Mouse (Mus musculus) kidney, embryonic 14.5 days (tissue): Measurements from ENCODE around the gene Ssc4d. TPM values are rescaled to one million over a fixed set of nuclear protein-coding genes. Genes with fewer than 3 reads are reported as not detected.

Source experiments
- ATAC-seq: fragments of 200-750 bp; cut with Nextera tagmentation; 2 replicates; pipeline ENCODE4 v1.8.0; 2017; ENCODE audit warnings: moderate number of reproducible peaks, mild to moderate bottlenecking, moderate TSS enrichment, moderate library complexity; ENCODE audit not compliant: low FRiP score, low TSS enrichment
- H3K27ac ChIP-seq: fragments of 300-500 bp; sonication (generic); 2 replicates; pipeline ENCODE4 v1.5.1; 2014; ENCODE audit warnings: low read depth, mild to moderate bottlenecking, low read length, moderate library complexity, mixed read lengths
- H3K27me3 ChIP-seq: fragments of 300-500 bp; sonication (generic); 2 replicates; pipeline ENCODE4 v1.6.1; 2014; ENCODE audit warnings: mild to moderate bottlenecking, low read length; ENCODE audit not compliant: control insufficient read depth, insufficient read depth
- H3K36me3 ChIP-seq: fragments of 300-500 bp; sonication (generic); 2 replicates; pipeline ENCODE4 v1.6.1; 2014; ENCODE audit warnings: low read length, mixed read lengths; ENCODE audit not compliant: control insufficient read depth, insufficient read depth
- H3K4me1 ChIP-seq: fragments of 300-500 bp; sonication (generic); 2 replicates; pipeline ENCODE4 v1.6.1; 2014; ENCODE audit warnings: low read length, mixed read lengths; ENCODE audit not compliant: control insufficient read depth, insufficient read depth
- H3K4me2 ChIP-seq: fragments of 300-500 bp; sonication (generic); replicated peaks from 2 replicates; pipeline ENCODE4 v1.6.1; 2014; ENCODE audit warnings: low read depth, mild to moderate bottlenecking, low read length
- H3K4me3 ChIP-seq: fragments of 300-500 bp; sonication (generic); 2 replicates; pipeline ENCODE4 v1.5.1; 2014; ENCODE audit warnings: mild to moderate bottlenecking, low read length
- H3K9ac ChIP-seq: fragments of 300-500 bp; sonication (generic); 2 replicates; pipeline ENCODE4 v1.6.1; 2014; ENCODE audit warnings: low read depth, mild to moderate bottlenecking, low read length, moderate library complexity
- H3K9me3 ChIP-seq: fragments of 300-500 bp; sonication (generic); 2 replicates; pipeline ENCODE4 v1.6.1; 2016; ENCODE audit warnings: low read length; ENCODE audit not compliant: control insufficient read depth
- WGBS: fragments of 180-500 bp; shearing (Covaris S2); extraction: QIAGEN DNeasy Blood & Tissue Kit; methylation state at CpG from one replicate; pipeline ENCODE4 v1.1.7; 2014; 5-methylcytosine and 5-hydroxymethylcytosine counted together
- polyA plus RNA-seq: library from polyadenylated mRNA; unstranded; fragments of >200 nt; fragmentation: Nextera tagmentation; extraction: Ambion mirVana; gene quantifications from 2 replicates; pipeline ENCODE4 v1.2.1, GENCODE M21; 2014

The Ssc4d gene
- polyA plus RNA-seq, 1 experiment from 2014 or later: 10.2 TPM

DNA sequence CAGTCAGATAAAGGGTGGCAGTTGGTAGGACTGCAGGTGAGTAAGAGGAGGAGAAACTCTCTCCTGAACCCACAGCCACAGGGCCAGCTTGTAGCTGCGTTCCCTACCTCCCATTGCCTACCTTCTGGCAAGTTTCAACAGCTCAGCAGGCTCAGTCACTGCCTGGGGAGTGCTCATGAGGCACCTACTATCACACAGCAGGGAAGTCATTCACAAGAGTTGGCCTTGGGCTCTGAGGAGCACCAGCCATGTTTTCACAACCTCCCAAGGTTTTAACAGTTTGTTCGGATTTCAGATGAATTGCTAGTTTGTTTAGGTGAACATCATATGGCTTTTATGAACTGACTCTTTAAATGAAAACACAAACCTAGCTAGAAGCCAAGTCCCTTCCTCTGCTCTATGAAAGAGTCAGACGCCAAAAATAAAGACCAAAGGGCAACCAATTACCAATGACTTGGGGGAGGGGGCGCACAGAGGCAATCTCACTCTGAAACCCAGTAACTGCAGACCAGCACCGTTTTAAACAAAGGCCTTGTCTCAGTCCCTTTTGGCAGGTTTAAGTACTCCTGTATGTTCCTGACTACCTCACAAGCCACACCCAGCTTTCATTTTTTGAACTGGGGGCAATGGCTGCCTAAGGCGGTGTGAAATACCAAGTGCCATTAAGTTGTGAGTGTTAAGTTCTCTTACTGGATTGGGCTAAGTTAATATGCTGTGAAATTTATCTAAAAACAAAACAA is 44.5 kb downstream of the Ssc4d start:
- no peak overlapping the region for H3K4me3 ChIP-seq

DNA sequence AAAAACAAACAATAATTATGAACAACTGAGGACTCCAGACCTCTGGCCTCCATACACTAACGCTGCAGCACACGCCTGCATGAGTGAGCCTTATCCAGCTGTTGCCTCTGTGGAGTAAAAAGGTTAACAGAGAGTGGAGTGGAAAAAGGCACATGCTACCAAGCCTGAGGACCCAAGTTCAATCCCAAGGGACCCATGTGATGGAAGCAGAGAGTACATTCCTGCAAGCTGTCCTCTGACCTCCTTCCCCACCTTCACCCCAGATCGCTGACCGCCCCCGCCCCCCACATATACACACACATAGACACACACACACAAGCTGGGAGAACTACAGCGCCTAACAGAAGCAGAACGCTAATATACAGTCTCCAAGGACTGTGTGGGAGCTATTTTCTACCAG is 50.4 kb downstream of the Ssc4d start:
- Histone ChIP-seq H3K4me2 (no peak overlapping the region), H3K27ac (no peak overlapping the region), H3K4me3 (no peak overlapping the region), H3K27me3 (no peaks in the 10 kb centered on the region), H3K9me3 (no peaks in the 10 kb centered on the region), H3K4me1 (no peaks in the 10 kb centered on the region), H3K9ac (no peak overlapping the region), H3K36me3 (peaks cover 76% of the 10 kb centered on the region)
- 87% methylated on average over 7 of the region's 7 CpGs for WGBS
- no peak for ATAC-seq

More for the DNA sequence above, 44.5 kb downstream of the Ssc4d start:
- no peak for ATAC-seq
- no peak overlapping the region for H3K27ac ChIP-seq
- no peak overlapping the region for H3K9ac ChIP-seq
- no peaks in the 10 kb centered on the region for H3K9me3 ChIP-seq
- no peak overlapping the region for H3K4me2 ChIP-seq
- H3K27me3 ChIP-seq: no peaks in the 10 kb centered on the region
- 86% methylated on average over 6 of the region's 6 CpGs for WGBS
- peaks cover 63% of the 10 kb centered on the region for H3K36me3 ChIP-seq
- 0 out of 2 replicates have a peak, but pooled peaks cover 6% of the 10 kb centered on the region for H3K4me1 ChIP-seq

DNA sequence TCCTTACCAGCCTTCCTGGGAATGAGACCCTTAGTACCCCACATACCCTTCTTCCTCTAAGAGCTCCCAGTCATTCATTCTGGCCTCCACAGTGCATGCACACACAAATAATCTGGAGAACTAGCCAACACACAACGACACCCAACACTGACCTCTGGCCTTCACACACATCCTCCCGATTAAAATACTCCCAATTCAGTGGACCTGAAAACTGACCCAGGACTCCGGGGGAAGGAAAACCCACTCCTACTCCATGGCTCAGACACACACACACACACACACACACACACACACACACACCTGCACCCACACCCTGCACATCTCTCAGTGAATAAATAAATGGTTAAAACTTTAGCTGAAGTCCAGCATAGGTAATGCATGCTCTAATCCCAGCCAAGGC is 54.4 kb downstream of the Ssc4d start:
- H3K4me3 ChIP-seq: no peak overlapping the region
- peaks cover 79% of the 10 kb centered on the region for H3K36me3 ChIP-seq
- WGBS: 60% methylated on average over 3 of the region's 3 CpGs
- ATAC-seq: no peak
- no peak overlapping the region for H3K4me2 ChIP-seq
- no peaks in the 10 kb centered on the region for H3K4me1 ChIP-seq
- no peak overlapping the region for H3K9ac ChIP-seq
- no peaks in the 10 kb centered on the region for H3K27me3 ChIP-seq
- no peaks in the 10 kb centered on the region for H3K9me3 ChIP-seq
- no peak overlapping the region for H3K27ac ChIP-seq

DNA sequence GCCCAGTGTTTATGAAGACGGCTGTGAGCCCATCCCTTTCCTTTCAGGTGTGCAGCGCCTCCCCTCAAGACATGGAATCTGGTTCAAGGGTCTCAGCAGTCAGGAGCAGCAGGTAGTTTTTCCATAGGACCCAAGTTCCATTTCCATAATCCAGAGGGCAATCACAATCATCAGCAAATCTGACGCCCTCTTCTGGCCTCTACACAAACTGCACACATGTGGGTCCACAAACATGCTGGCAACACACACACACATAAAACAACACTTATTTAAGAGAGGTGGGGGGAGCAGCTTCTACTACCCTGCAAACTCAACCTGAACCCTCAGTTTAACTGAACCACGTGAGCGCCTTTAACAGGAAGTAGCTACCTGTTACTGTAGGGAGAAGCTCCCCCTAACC is 55.7 kb downstream of the Ssc4d start:
- no peak overlapping the region for H3K4me3 ChIP-seq
- WGBS: 93% methylated on average over 5 of the region's 5 CpGs
- ATAC-seq: no peak

DNA sequence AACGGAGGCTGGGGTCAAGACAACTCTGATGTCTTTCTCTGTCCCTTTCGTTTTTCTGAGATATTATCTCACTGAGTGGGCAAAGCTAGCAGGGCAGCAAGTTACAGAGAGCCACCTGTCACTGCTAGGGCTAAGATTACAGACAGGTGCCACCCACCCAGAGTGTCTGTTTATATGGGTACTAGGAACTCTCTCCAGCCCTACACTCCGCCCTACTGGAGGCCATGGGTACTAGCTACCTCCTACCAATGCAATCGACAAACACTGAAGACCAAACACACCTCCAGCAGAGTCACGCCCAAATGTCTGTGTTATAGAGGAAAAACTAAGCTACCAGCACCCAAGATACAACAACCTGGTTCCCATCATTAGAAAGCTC is 56.3 kb downstream of the Ssc4d start:
- Histone ChIP-seq H3K27me3 (no peaks in the 10 kb centered on the region), H3K9ac (no peak overlapping the region), H3K27ac (no peak overlapping the region), H3K4me1 (0 out of 2 replicates have a peak, but pooled peaks cover 6% of the 10 kb centered on the region), H3K9me3 (no peaks in the 10 kb centered on the region), H3K36me3 (peaks cover 73% of the 10 kb centered on the region), H3K4me3 (no peak overlapping the region), H3K4me2 (no peak overlapping the region)
- WGBS: 88% methylated on average over 5 of the region's 5 CpGs
- no peak for ATAC-seq

More for the DNA sequence above, 55.7 kb downstream of the Ssc4d start:
- peaks cover 74% of the 10 kb centered on the region for H3K36me3 ChIP-seq
- no peaks in the 10 kb centered on the region for H3K9me3 ChIP-seq
- no peak overlapping the region for H3K4me2 ChIP-seq
- 0 out of 2 replicates have a peak, but pooled peaks cover 6% of the 10 kb centered on the region for H3K4me1 ChIP-seq
- no peak overlapping the region for H3K27ac ChIP-seq
- H3K27me3 ChIP-seq: no peaks in the 10 kb centered on the region
- H3K9ac ChIP-seq: no peak overlapping the region

DNA sequence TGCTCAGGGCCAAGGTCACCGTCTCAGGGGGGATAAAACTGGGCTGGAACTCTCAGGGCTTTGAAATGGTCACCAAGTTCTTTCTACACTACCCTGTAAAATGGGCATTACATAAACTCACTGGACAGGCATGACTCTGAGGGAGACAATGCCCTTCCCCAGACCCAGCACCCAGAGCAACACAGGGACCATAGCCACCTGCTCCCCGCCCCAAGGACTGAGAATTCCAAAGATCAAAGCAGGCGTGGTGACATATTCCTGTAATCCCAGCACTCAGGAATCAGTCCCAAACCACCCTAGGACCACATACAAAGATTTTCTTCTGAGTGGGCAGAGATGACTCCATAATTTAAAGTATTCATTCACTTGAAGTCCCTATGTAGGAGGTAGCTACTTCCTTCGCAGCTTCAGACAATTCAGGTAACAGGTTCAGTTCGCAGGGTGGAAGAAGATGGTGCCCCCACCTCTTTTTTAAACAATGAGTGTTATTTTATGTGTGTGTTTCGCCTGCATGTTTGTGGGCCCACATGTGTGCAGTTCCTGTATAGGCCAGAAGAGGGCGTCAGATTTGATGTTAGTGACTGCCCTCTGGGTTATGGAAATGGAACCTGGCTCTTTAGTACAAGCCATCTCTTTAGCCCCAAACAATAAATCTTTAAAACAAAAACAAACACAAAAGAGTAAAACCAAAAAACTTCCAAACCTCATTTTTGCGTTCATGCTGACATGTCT is 56.8 kb downstream of the Ssc4d start:
- Histone ChIP-seq H3K4me3 (no peak overlapping the region), H3K4me2 (no peak overlapping the region), H3K9ac (no peak overlapping the region), H3K4me1 (0 out of 2 replicates have a peak, but pooled peaks cover 6% of the 10 kb centered on the region), H3K27ac (no peak overlapping the region), H3K27me3 (no peaks in the 10 kb centered on the region), H3K36me3 (peaks cover 72% of the 10 kb centered on the region), H3K9me3 (no peaks in the 10 kb centered on the region)
- WGBS: 92% methylated on average over 8 of the region's 8 CpGs
- no peak for ATAC-seq

DNA sequence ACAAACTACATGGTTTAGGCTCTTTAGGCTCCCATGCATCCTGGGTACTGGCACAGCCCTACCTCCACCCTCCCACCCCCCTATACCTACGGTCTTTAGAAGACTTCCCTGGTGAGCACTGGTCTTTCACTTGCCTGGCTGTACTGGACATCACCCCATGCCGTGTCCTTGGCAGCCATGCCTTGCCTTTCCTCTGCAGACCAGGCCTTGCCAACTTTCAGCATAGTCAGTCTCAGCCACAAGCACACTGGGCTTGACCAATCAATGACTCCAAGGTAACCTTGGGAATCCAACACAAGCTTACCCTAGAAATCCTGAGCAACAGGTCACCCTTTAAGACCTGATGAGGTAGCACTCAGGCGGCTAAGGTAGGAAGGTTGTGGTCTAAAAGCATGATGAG is 57.7 kb downstream of the Ssc4d start:
- 90% methylated on average over 3 of the region's 3 CpGs for WGBS
- no peaks in the 10 kb centered on the region for H3K27me3 ChIP-seq
- H3K27ac ChIP-seq: no peak overlapping the region
- H3K9me3 ChIP-seq: no peaks in the 10 kb centered on the region
- no peak overlapping the region for H3K4me3 ChIP-seq
- no peak overlapping the region for H3K4me2 ChIP-seq
- ATAC-seq: no peak
- no peak overlapping the region for H3K9ac ChIP-seq
- 0 out of 2 replicates have a peak, but pooled peaks cover 6% of the 10 kb centered on the region for H3K4me1 ChIP-seq
- H3K36me3 ChIP-seq: peaks cover 67% of the 10 kb centered on the region

DNA sequence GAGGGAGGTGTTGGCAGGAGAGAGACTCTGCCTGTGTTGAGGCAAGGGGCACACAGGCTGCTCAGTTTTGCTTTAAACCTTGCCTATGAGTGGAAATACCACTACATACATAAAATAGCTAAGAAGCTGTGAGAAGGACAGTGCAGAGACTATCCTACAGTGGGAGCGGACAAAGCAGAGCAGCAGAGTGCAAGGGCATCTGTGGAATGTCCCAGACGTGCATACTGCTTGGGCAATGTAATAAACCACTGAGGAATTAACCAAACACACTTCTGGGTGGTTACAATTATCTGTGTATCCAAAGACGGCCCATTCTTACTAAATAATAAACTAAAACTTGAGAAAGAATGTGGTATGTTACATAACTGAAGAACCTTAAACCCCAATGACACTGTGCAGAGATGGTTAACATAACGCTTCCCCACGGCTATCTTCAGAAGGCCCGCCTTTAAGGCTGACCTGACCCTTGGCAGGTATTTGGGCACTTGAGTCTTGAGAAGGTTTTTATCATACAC is 58.2 kb downstream of the Ssc4d start:
- H3K4me2 ChIP-seq: no peak overlapping the region
- ATAC-seq: no peak
- H3K27me3 ChIP-seq: no peaks in the 10 kb centered on the region
- H3K9me3 ChIP-seq: no peaks in the 10 kb centered on the region
- H3K4me3 ChIP-seq: no peak overlapping the region
- peaks cover 67% of the 10 kb centered on the region for H3K36me3 ChIP-seq
- H3K9ac ChIP-seq: no peak overlapping the region
- WGBS: 86% methylated on average over 6 of the region's 6 CpGs
- H3K27ac ChIP-seq: no peak overlapping the region
- H3K4me1 ChIP-seq: 0 out of 2 replicates have a peak, but pooled peaks cover 6% of the 10 kb centered on the region

DNA sequence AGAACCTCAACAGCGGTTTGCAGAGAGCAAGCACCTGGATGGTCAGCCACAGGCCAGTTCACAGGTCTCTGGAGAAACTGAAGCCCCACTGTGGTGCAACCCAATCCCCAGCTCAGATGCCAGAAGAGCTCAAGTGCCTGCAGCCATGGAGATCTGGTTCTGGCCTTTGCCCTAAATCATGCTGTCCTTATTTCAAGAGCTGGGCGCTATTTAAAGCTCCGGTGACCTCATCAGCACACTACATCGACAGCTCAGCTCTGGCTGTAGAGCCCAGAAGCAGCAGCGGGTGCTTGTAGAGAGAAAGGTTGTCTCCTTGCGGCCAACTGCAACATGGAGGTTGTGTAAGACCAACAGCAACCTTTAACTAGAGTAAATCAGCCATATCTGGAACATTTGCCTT is 60.2 kb downstream of the Ssc4d start:
- ATAC-seq: no peak
- Histone ChIP-seq H3K9ac (no peak overlapping the region), H3K27me3 (no peaks in the 10 kb centered on the region), H3K27ac (no peak overlapping the region; the same call in 1 of the 2 replicates), H3K4me1 (0 out of 2 replicates have a peak, but pooled peaks cover 6% of the 10 kb centered on the region), H3K4me2 (no peak overlapping the region), H3K4me3 (no peak overlapping the region), H3K9me3 (no peaks in the 10 kb centered on the region), H3K36me3 (peaks cover 69% of the 10 kb centered on the region)
- 72% methylated on average over 6 of the region's 6 CpGs for WGBS
